Mouse (Mus musculus): ENCODE data around the gene Thpo.

GRCm38 (mm10) chr16:20726384-20726783 is 7.9 kb downstream of the Thpo start:
- TF ChIP-seq CTCF (IDR thresholded peaks at IDR 0.05; ENCODE audit: borderline replicate concordance, control insufficient read depth, extremely low read depth, insufficient read depth, low read length, poor library complexity) = no peak
- no peak for TF ChIP-seq POLR2A (IDR thresholded peaks at IDR 0.05; ENCODE audit: control insufficient read depth, extremely low read depth, insufficient read depth, low read length, poor library complexity)

Data from thymus, adult 2 months (tissue).